Mouse (Mus musculus): ENCODE results near the gene Vsig4. TPM values are rescaled to one million over a fixed set of nuclear protein-coding genes. Genes with fewer than 3 reads are reported as not detected.
A peak's percentile ranks its signal among the peaks of the same experiment; 100 is the strongest.
"Not testable (repeated sequence)": the region's sequence is repeated elsewhere in the genome, so short reads cannot be mapped to it uniquely, and the experiment has no call there.

The Vsig4 gene
- polyA plus RNA-seq, 1 experiment from 2014 or later = 0.25 TPM

DNA sequence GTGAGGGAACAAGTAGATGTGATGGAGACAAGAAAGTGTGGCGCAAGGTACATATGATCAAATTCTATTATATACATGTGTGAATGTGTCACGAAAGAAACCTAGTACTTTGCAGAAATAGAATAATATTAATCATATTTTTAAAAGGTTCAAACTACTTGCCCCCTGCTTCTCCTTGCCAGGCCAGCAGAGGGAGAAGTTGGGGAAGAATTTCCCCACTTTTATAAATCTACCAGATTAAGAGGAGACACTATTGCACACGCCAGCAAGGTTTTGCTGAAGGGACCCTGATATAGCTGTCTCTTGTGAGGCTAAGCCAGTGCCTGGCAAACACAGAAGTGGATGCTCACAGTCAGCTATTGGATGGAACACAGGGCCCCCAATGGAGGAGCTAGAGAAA, 88.1 kb downstream of the Vsig4 start:
- not testable (repeated sequence) for H3K36me3 ChIP-seq; H3K27ac ChIP-seq; H3K27me3 ChIP-seq; H3K9ac ChIP-seq; H3K4me2 ChIP-seq; ATAC-seq (replicated peaks; ENCODE audit: insufficient number of reproducible peaks, insufficient read depth, low FRiP score, low read depth); H3K4me1 ChIP-seq (replicated peaks); H3K4me3 ChIP-seq; H3K9me3 ChIP-seq (replicated peaks)
- 73% methylated on average over 3 of the region's 3 CpGs for WGBS

MicroRNA genes within 50 kb of the gene (microRNA counts, 519-probe panel; counts per million panel counts)
- 2,783 counts per million, percentile 67 among the panel's probes with 10 or more counts for microRNA mmu-miR-223

Small RNAs within 50 kb of the gene (microRNA-seq; reads per million reads assigned to microRNA genes)
- 577 reads per million, percentile 73 among the genes with 10 or more reads in this experiment for gene Mir223

Other genes with a start within 250 kb of the Vsig4 start
- gene Msn, start 197.4 kb downstream of the Vsig4 start, polyA plus RNA-seq (2015; fragmentation: Nextera tagmentation; extraction: Ambion mirVana) = 172 and 194 TPM in 2 replicates
- 10.6 and 13.9 TPM in 2 replicates for gene Heph, start 161.9 kb upstream of the Vsig4 start, polyA plus RNA-seq (2015; fragmentation: Nextera tagmentation; extraction: Ambion mirVana)
- 0.06 and 0.09 TPM in 2 replicates for gene Hsf3, start 162.9 kb upstream of the Vsig4 start, polyA plus RNA-seq (2015; fragmentation: Nextera tagmentation; extraction: Ambion mirVana)

Measured in heart, embryonic 15.5 days (tissue).